Mouse (Mus musculus): ENCODE data around the gene Col11a2. TPM values are rescaled to one million over a fixed set of nuclear protein-coding genes. Genes with fewer than 3 reads are reported as not detected.
"Not testable (repeated sequence)": the region's sequence is repeated elsewhere in the genome, so short reads cannot be mapped to it uniquely, and the experiment has no call there.

Gene Col11a2
- 4.7 and 6.4 TPM in 2 replicates for polyA plus RNA-seq (2012; rRNA removed)

DNA sequence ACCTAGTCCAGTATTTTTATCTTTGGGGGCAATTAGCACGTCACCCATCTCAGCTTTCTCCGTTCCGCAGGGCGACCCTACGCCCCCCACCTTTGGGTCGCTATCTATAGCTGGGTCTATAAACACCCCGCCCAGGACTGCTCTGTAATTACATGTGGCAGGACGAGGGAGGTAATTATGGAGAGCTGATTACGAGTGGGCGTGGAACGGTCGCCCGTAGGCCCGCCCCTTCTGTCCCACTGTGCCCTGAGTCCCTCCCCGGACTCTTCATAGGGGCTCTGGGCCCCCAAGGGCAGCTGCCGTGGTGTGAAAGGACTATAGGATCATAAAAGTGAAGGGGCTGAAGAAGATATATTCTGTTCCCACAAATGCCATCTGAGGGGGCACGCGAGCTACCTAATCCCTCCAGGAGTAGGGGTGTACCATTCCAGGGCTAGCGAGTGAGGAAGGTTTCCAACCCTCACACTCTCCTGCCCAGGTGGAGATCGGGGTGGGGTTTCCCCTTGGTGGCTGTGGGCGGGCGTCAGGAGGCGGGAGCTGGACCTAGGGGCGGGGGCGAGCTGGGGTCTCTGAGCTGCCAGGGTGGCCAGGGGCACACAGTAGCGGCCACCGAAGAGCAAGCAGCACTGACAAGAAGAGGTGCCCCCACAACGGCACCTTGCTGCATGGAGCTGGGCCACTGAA lies at the start of gene Col11a2:
Gene Col11a2, plus strand, starts transcription at position 560 of the 684 bp plus-strand sequence.
- Histone ChIP-seq H3K27ac (ENCODE audit: insufficient read depth, low read length) (no peak within 1 kb of the TSS), H3K4me1 (ENCODE audit: control insufficient read depth, insufficient read depth, insufficient read length) (no peaks in the 10 kb centered on the region), H3K27me3 (ENCODE audit: control insufficient read depth, insufficient read depth, low read length) (peaks cover 6% of the 10 kb centered on the region; the same call in 1 of the 2 replicates), H3K36me3 (ENCODE audit: control insufficient read depth, insufficient read depth, low read length) (peaks cover 29% of the 10 kb centered on the region), H3K4me3 (ENCODE audit: extremely low read depth, insufficient read depth, insufficient read length) (no peak within 1 kb of the TSS)
- DNase-seq (ENCODE audit: low read depth in 1 of 2, low spot score in 2 of 2), result no peak
- no peak for TF ChIP-seq POLR2A (IDR thresholded peaks at IDR 0.05; ENCODE audit: low read depth, low read length)
- TF ChIP-seq CTCF (IDR thresholded peaks at IDR 0.05; ENCODE audit: extremely low read depth, insufficient read depth, insufficient read length, insufficient replicate concordance), result no peak
- WGBS, result 21% methylated on average over 28 of the region's 28 CpGs

- H3K36me3 ChIP-seq (ENCODE audit: control insufficient read depth, insufficient read depth, low read length), result peaks cover 9% of the 10 kb centered on the region
- TF ChIP-seq CTCF (IDR thresholded peaks at IDR 0.05; ENCODE audit: extremely low read depth, insufficient read depth, insufficient read length, insufficient replicate concordance) (peak; percentile 59; the same call in 1 of the 2 replicates), POLR2A (IDR thresholded peaks at IDR 0.05; ENCODE audit: low read depth, low read length) (no peak)
- peaks cover 3% of the 10 kb centered on the region; the same call in 1 of the 2 replicates for H3K4me1 ChIP-seq (ENCODE audit: control insufficient read depth, insufficient read depth, insufficient read length)
- H3K4me3 ChIP-seq (ENCODE audit: extremely low read depth, insufficient read depth, insufficient read length), result no peak overlapping the region
- 38% methylated on average over 10 of the region's 10 CpGs for WGBS
- no peak overlapping the region for H3K27ac ChIP-seq (ENCODE audit: insufficient read depth, low read length)
- DNase-seq (ENCODE audit: low read depth in 1 of 2, low spot score in 2 of 2), result peak; percentile 54 to 73
- no peaks in the 10 kb centered on the region for H3K27me3 ChIP-seq (ENCODE audit: control insufficient read depth, insufficient read depth, low read length)
Measured at GRCm38 (mm10) chr17:33991788-33992664, 47.2 kb upstream of the Col11a2 start.

- no peak for DNase-seq (ENCODE audit: low read depth in 1 of 2, low spot score in 2 of 2)
- WGBS, result 88% methylated on average over 8 of the region's 8 CpGs
- H3K27me3 ChIP-seq (ENCODE audit: control insufficient read depth, insufficient read depth, low read length), result no peaks in the 10 kb centered on the region
- H3K27ac ChIP-seq (ENCODE audit: insufficient read depth, low read length), result no peak overlapping the region
- H3K36me3 ChIP-seq (ENCODE audit: control insufficient read depth, insufficient read depth, low read length), result peaks cover 23% of the 10 kb centered on the region
- H3K4me1 ChIP-seq (ENCODE audit: control insufficient read depth, insufficient read depth, insufficient read length), result peaks cover 6% of the 10 kb centered on the region; the same call in 1 of the 2 replicates
- TF ChIP-seq CTCF (IDR thresholded peaks at IDR 0.05; ENCODE audit: extremely low read depth, insufficient read depth, insufficient read length, insufficient replicate concordance) (no peak), POLR2A (IDR thresholded peaks at IDR 0.05; ENCODE audit: low read depth, low read length) (no peak)
- H3K4me3 ChIP-seq (ENCODE audit: extremely low read depth, insufficient read depth, insufficient read length), result no peak overlapping the region
Measured at GRCm38 (mm10) chr17:33994959-33995358, 44.3 kb upstream of the Col11a2 start.

GRCm38 (mm10) chr17:33995651-33996050 lies 43.6 kb upstream of the Col11a2 start:
- 74% methylated on average over 3 of the region's 3 CpGs for WGBS
- no peaks in the 10 kb centered on the region for H3K27me3 ChIP-seq (ENCODE audit: control insufficient read depth, insufficient read depth, low read length)
- H3K4me1 ChIP-seq (ENCODE audit: control insufficient read depth, insufficient read depth, insufficient read length), result peaks cover 6% of the 10 kb centered on the region; the same call in 1 of the 2 replicates
- peaks cover 23% of the 10 kb centered on the region for H3K36me3 ChIP-seq (ENCODE audit: control insufficient read depth, insufficient read depth, low read length)
- TF ChIP-seq POLR2A (IDR thresholded peaks at IDR 0.05; ENCODE audit: low read depth, low read length), result no peak
- no peak for TF ChIP-seq CTCF (IDR thresholded peaks at IDR 0.05; ENCODE audit: extremely low read depth, insufficient read depth, insufficient read length, insufficient replicate concordance)
- H3K4me3 ChIP-seq (ENCODE audit: extremely low read depth, insufficient read depth, insufficient read length), result no peak overlapping the region
- no peak overlapping the region for H3K27ac ChIP-seq (ENCODE audit: insufficient read depth, low read length)
- no peak for DNase-seq (ENCODE audit: low read depth in 1 of 2, low spot score in 2 of 2)

DNA sequence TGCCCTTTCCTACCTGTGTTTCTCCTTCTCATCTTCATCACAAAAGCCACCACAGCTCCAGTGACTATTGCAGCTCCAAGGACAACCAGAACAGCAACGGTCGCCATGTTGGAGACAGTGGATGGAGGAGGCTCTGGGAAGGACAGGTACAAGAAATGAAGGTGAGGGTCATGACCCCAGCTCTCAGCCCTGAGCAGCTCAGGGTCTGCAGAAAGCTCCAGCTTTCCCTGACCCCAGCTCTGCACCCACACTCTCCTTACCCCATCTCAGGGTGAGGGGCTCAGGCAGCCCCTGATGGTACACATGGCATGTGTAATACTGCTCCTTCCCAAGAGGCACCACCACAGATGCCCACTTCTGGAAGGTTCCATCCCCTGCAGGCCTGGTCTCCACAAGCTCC lies 42.2 kb upstream of the Col11a2 start:
- Histone ChIP-seq H3K36me3 (ENCODE audit: control insufficient read depth, insufficient read depth, low read length) (peaks cover 23% of the 10 kb centered on the region), H3K4me1 (ENCODE audit: control insufficient read depth, insufficient read depth, insufficient read length) (peaks cover 10% of the 10 kb centered on the region; the same call in 1 of the 2 replicates)
- not testable (repeated sequence) for H3K27me3 ChIP-seq (ENCODE audit: control insufficient read depth, insufficient read depth, low read length); H3K4me3 ChIP-seq (ENCODE audit: extremely low read depth, insufficient read depth, insufficient read length); H3K27ac ChIP-seq (ENCODE audit: insufficient read depth, low read length); DNase-seq (ENCODE audit: low read depth in 1 of 2, low spot score in 2 of 2)
- 93% methylated on average over 2 of the region's 2 CpGs for WGBS

DNA sequence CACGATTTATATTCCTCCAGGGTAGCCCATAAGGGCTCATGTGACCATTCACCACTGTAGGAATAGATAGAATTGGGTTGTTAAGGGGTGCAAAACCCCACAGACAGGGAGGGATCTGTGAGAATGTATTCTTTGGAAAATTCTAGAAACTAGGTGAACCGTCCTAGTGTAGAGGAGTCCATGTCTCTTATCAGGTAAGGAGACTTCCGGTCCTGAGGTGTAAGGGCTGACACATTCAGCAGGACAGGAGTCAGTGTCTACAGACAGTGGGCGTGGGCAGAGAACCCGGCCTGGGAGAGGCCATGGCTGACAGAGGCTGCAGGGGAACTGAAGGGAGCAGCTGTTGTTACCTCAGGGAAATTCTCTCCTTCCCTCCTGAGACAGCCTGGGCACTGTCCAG lies 40.5 kb upstream of the Col11a2 start:
- not testable (repeated sequence) for H3K27ac ChIP-seq (ENCODE audit: insufficient read depth, low read length); H3K27me3 ChIP-seq (ENCODE audit: control insufficient read depth, insufficient read depth, low read length); DNase-seq (ENCODE audit: low read depth in 1 of 2, low spot score in 2 of 2)
- Histone ChIP-seq H3K4me3 (ENCODE audit: extremely low read depth, insufficient read depth, insufficient read length) (peak overlapping the region; percentile 87), H3K36me3 (ENCODE audit: control insufficient read depth, insufficient read depth, low read length) (peaks cover 23% of the 10 kb centered on the region), H3K4me1 (ENCODE audit: control insufficient read depth, insufficient read depth, insufficient read length) (peaks cover 10% of the 10 kb centered on the region; the same call in 1 of the 2 replicates)
- 13% methylated on average over 5 of the region's 5 CpGs for WGBS
